Mouse (Mus musculus): ENCODE results near the gene Itsn1. TPM values are rescaled to one million over a fixed set of nuclear protein-coding genes. Genes with fewer than 3 reads are reported as not detected.

The Itsn1 gene
- polyA plus RNA-seq, 1 experiment: 30.5 TPM

DNA sequence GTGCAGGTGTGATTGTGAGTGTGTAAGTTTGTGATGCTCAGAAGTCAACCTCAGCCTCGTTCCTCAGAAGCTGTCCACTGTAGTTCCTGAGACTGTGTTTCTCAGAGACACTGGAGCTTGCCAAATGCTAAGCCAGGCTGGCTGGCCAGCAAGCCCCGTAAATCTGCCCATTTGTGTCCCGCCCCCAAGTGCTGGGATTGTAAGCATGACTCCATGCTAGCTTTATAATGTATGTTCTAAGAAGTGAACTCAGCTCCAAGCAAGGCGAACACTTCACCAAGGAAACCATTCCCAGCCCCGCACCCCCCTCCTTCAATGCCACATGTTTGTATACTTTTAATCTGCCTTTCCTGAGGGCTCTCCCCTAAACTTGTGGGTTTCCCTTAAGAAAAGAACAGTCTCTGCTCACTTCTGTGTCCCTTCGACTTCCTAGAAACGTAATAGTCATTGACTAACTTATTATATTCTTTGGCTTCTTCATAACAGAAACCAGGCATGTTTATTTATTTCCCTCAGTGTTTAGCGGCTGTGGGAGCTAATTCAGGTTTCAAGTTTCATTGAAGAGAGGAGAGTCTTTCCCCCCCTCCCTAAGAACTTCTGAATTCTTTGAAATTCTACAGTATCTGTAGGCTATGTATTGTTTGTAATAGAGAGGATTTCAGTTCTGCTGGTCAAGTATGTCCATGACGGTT is 153.2 kb downstream of the Itsn1 start:
- Histone ChIP-seq H3K27ac (ENCODE audit: control insufficient read depth, insufficient read depth, low read depth, low read length) (no peak overlapping the region), H3K27me3 (ENCODE audit: control insufficient read depth, insufficient read depth, low read length) (no peaks in the 10 kb centered on the region), H3K36me3 (ENCODE audit: control insufficient read depth, insufficient read depth, low read length) (no peaks in the 10 kb centered on the region), H3K4me3 (ENCODE audit: control insufficient read depth, low read depth, low read length) (no peak overlapping the region), H3K4me1 (ENCODE audit: control insufficient read depth, insufficient read depth, low read length) (no peaks in the 10 kb centered on the region; the same call in none of the 2 replicates)
- TF ChIP-seq POLR2A (IDR thresholded peaks at IDR 0.05; ENCODE audit: control insufficient read depth, low read depth, low read length): no peak
- no peak for TF ChIP-seq CTCF (IDR thresholded peaks at IDR 0.05; ENCODE audit: control insufficient read depth, insufficient read depth, insufficient replicate concordance, low read depth, low read length)

DNA sequence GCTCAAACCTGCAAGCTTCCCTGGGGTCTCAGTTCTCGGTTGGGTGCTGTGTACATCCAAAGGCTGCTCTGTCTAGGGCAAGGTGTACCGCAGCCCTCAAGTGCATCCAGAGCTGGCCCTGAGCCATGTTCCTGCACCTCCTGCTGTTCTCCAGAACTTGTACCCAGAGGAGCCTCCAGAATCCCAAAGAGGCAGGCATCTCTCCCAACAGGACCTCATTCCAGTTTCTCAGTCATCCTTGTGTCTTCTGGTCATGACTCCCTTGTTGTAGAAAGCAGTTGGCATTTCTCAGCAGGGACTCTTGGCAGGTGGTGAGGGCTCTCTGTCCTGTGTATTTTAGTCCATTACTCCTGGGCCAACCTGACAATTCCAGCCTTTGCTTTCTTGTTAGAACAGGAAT is 154.6 kb downstream of the Itsn1 start:
- no peak overlapping the region for H3K4me3 ChIP-seq (ENCODE audit: control insufficient read depth, low read depth, low read length)
- no peaks in the 10 kb centered on the region for H3K27me3 ChIP-seq (ENCODE audit: control insufficient read depth, insufficient read depth, low read length)
- H3K4me1 ChIP-seq (ENCODE audit: control insufficient read depth, insufficient read depth, low read length): no peaks in the 10 kb centered on the region; the same call in none of the 2 replicates
- H3K27ac ChIP-seq (ENCODE audit: control insufficient read depth, insufficient read depth, low read depth, low read length): no peak overlapping the region
- no peak for TF ChIP-seq CTCF (IDR thresholded peaks at IDR 0.05; ENCODE audit: control insufficient read depth, insufficient read depth, insufficient replicate concordance, low read depth, low read length)
- no peak for TF ChIP-seq POLR2A (IDR thresholded peaks at IDR 0.05; ENCODE audit: control insufficient read depth, low read depth, low read length)
- H3K36me3 ChIP-seq (ENCODE audit: control insufficient read depth, insufficient read depth, low read length): no peaks in the 10 kb centered on the region

DNA sequence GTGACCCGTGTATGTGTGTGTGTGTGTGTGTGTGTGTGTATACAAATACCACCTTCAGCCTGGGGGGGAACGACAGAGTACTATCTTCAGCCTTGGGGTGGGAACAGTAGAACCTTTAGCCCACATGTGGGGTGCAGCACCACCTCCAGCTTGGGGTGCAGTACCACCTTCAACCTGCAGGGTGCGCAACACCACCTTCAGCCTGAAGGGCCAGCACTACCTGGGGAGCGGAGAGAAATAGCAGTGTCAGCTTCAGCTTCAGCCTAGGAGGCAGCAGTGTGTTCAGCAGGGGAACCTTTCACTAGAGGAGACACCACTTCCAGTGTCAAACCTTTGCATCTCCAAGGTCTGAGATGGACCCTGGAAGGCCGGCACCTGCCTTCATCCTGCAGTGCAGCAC is 155.1 kb downstream of the Itsn1 start:
- no peaks in the 10 kb centered on the region for H3K36me3 ChIP-seq (ENCODE audit: control insufficient read depth, insufficient read depth, low read length)
- TF ChIP-seq CTCF (IDR thresholded peaks at IDR 0.05; ENCODE audit: control insufficient read depth, insufficient read depth, insufficient replicate concordance, low read depth, low read length) (peak; percentile 99), POLR2A (IDR thresholded peaks at IDR 0.05; ENCODE audit: control insufficient read depth, low read depth, low read length) (no peak)
- no peaks in the 10 kb centered on the region for H3K27me3 ChIP-seq (ENCODE audit: control insufficient read depth, insufficient read depth, low read length)
- H3K27ac ChIP-seq (ENCODE audit: control insufficient read depth, insufficient read depth, low read depth, low read length): no peak overlapping the region
- H3K4me3 ChIP-seq (ENCODE audit: control insufficient read depth, low read depth, low read length): no peak overlapping the region
- H3K4me1 ChIP-seq (ENCODE audit: control insufficient read depth, insufficient read depth, low read length): no peaks in the 10 kb centered on the region; the same call in none of the 2 replicates

DNA sequence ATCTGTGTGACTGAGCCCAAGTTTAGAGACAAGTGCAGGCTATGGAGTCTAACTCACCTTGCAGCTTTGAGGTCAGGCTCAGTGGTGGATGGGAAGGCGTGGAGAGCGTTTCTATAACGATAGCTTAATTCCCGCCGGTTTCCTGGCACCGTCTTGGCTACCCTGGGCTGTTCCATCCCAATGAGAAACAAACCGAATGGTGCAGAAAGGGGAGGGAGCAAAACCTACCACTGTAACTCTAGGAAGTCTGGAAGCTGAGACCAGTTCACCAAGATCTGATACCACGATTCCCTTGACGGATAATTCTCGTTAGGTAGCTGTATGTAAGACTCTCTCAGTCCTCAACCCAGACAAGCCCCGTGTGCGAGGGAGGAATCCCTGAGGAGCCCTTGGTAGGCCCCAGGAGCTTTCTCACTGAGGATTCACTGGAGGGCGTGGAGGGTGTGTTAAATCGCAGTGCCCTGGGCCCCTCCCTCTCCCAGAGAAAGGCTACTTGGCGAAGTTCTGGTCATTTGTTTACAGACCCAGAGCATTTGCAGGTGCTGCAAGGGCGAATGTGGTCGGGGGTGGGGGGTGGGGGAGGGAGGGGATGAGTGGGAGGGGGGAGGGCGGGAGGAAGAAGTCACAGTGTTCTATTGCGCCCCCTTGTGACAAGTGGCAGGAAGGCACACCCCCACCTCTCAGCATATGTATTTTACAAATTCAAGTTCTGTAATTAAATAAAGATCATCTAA is 156.5 kb downstream of the Itsn1 start:
- no peak for TF ChIP-seq POLR2A (IDR thresholded peaks at IDR 0.05; ENCODE audit: control insufficient read depth, low read depth, low read length)
- peak; percentile 45; the same call in 1 of the 2 replicates for TF ChIP-seq CTCF (IDR thresholded peaks at IDR 0.05; ENCODE audit: control insufficient read depth, insufficient read depth, insufficient replicate concordance, low read depth, low read length)
- H3K27me3 ChIP-seq (ENCODE audit: control insufficient read depth, insufficient read depth, low read length): no peaks in the 10 kb centered on the region
- H3K36me3 ChIP-seq (ENCODE audit: control insufficient read depth, insufficient read depth, low read length): no peaks in the 10 kb centered on the region
- H3K4me3 ChIP-seq (ENCODE audit: control insufficient read depth, low read depth, low read length): peak overlapping the region; percentile 4; the same call in 1 of the 2 replicates
- no peaks in the 10 kb centered on the region; the same call in none of the 2 replicates for H3K4me1 ChIP-seq (ENCODE audit: control insufficient read depth, insufficient read depth, low read length)
- H3K27ac ChIP-seq (ENCODE audit: control insufficient read depth, insufficient read depth, low read depth, low read length): no peak overlapping the region

DNA sequence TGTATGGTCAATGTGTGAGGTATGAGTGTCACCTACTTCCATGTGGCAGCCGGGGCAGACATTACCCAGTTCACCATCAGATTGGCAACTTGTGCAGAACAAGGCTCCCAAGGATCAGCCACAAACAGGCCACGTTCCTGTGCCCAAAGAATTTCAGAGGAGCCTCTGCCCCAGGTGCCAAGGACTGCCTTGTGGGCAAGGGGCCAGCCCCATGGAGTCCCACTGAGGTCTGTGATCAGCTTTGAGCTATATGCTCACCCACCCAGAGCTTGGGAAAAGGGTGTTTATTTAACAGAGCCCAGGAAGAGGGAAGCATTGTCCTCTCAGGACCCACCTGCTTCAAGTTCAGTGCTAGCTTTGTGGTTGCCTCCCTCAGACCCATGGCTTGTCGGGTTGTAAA is 159.3 kb downstream of the Itsn1 start:
- no peak overlapping the region for H3K27ac ChIP-seq (ENCODE audit: control insufficient read depth, insufficient read depth, low read depth, low read length)
- H3K4me3 ChIP-seq (ENCODE audit: control insufficient read depth, low read depth, low read length): no peak overlapping the region
- H3K27me3 ChIP-seq (ENCODE audit: control insufficient read depth, insufficient read depth, low read length): no peaks in the 10 kb centered on the region
- H3K4me1 ChIP-seq (ENCODE audit: control insufficient read depth, insufficient read depth, low read length): peaks cover 8% of the 10 kb centered on the region
- TF ChIP-seq CTCF (IDR thresholded peaks at IDR 0.05; ENCODE audit: control insufficient read depth, insufficient read depth, insufficient replicate concordance, low read depth, low read length) (no peak), POLR2A (IDR thresholded peaks at IDR 0.05; ENCODE audit: control insufficient read depth, low read depth, low read length) (no peak)
- no peaks in the 10 kb centered on the region for H3K36me3 ChIP-seq (ENCODE audit: control insufficient read depth, insufficient read depth, low read length)

DNA sequence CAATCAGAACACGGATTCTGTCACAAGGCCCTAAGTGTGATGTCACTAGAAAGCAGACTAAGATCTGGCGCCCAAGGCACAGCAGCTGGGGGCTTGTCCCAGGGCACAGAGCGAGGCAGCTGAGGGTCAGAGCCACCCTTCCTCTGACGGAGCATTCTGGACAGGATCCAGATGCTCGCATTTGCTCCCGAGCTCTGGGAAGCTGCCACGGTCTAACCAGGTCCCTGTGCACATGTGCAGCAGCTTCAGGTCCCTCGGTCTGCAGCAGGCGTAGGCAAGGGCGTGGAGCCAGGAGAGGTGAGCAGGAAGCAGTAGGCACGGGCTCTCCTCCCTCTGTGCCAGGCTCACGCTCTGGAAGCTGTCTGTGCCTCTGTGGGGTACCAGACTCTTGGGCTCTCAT is 160.8 kb downstream of the Itsn1 start:
- no peak overlapping the region for H3K27ac ChIP-seq (ENCODE audit: control insufficient read depth, insufficient read depth, low read depth, low read length)
- no peaks in the 10 kb centered on the region for H3K27me3 ChIP-seq (ENCODE audit: control insufficient read depth, insufficient read depth, low read length)
- peaks cover 8% of the 10 kb centered on the region for H3K4me1 ChIP-seq (ENCODE audit: control insufficient read depth, insufficient read depth, low read length)
- H3K4me3 ChIP-seq (ENCODE audit: control insufficient read depth, low read depth, low read length): no peak overlapping the region
- H3K36me3 ChIP-seq (ENCODE audit: control insufficient read depth, insufficient read depth, low read length): no peaks in the 10 kb centered on the region
- TF ChIP-seq CTCF (IDR thresholded peaks at IDR 0.05; ENCODE audit: control insufficient read depth, insufficient read depth, insufficient replicate concordance, low read depth, low read length) (no peak), POLR2A (IDR thresholded peaks at IDR 0.05; ENCODE audit: control insufficient read depth, low read depth, low read length) (no peak)

DNA sequence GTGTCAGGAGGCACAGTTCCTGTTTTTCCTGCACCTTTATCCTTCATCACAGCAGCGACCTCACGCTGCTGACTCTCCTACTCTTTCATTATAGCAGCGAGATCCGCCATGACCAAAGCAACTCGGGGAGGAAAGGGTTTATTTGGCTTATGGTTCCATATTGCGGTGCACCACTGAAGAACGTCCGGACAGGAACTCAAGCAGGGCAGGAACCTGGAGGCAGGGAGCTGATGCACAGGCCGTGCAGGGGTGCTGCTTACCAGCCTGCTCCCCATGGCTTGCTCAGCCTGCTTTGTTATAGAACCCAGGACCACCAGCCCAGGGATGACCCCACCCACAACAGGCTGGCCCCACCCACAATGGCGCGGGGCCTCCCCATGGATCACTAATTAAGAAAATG is 162.1 kb downstream of the Itsn1 start:
- Histone ChIP-seq H3K4me3 (ENCODE audit: control insufficient read depth, low read depth, low read length) (peak overlapping the region; percentile 79), H3K4me1 (ENCODE audit: control insufficient read depth, insufficient read depth, low read length) (peaks cover 8% of the 10 kb centered on the region), H3K36me3 (ENCODE audit: control insufficient read depth, insufficient read depth, low read length) (no peaks in the 10 kb centered on the region), H3K27me3 (ENCODE audit: control insufficient read depth, insufficient read depth, low read length) (no peaks in the 10 kb centered on the region), H3K27ac (ENCODE audit: control insufficient read depth, insufficient read depth, low read depth, low read length) (0 out of 2 replicates have a peak overlapping the region, but pooled peaks have one; percentile 14)
- TF ChIP-seq CTCF (IDR thresholded peaks at IDR 0.05; ENCODE audit: control insufficient read depth, insufficient read depth, insufficient replicate concordance, low read depth, low read length) (no peak), POLR2A (IDR thresholded peaks at IDR 0.05; ENCODE audit: control insufficient read depth, low read depth, low read length) (no peak)
